Mouse (Mus musculus) C2C12 (cell line): ENCODE results near the gene 4930535I16Rik. TPM values are rescaled to one million over a fixed set of nuclear protein-coding genes. Genes with fewer than 3 reads are reported as not detected.

Source experiments
- H3K27me3 ChIP-seq: one replicate; pipeline ENCODE4 v1.6.1; 2011; ENCODE audit not compliant: control insufficient read depth, insufficient read depth, insufficient read length
- H3K36me3 ChIP-seq: one replicate; pipeline ENCODE4 v1.6.1; 2011; ENCODE audit not compliant: control insufficient read depth, insufficient read depth
- H3K4me3 ChIP-seq: one replicate; pipeline ENCODE4 v1.5.1; 2011; ENCODE audit warnings: mild to moderate bottlenecking, control low read depth; ENCODE audit not compliant: poor library complexity, insufficient read depth, severe bottlenecking
- H3K79me2 ChIP-seq: one replicate; pipeline ENCODE4 v1.6.1; 2011; ENCODE audit not compliant: control insufficient read depth, insufficient read depth
- H3K79me3 ChIP-seq: one replicate; pipeline ENCODE4 v1.6.1; 2011; ENCODE audit warnings: low read depth, control low read depth
- H3ac ChIP-seq: one replicate; pipeline ENCODE3; 2011; ENCODE audit warnings: low read depth; ENCODE audit not compliant: control insufficient read depth, insufficient read length
- CEBPB ChIP-seq: IDR thresholded peaks from one replicate; pipeline ENCODE4 v1.6.1; 2011; ENCODE audit warnings: low read depth, mild to moderate bottlenecking, control low read depth, moderate library complexity
- CTCF ChIP-seq: IDR thresholded peaks from one replicate; pipeline ENCODE4 v1.5.1; 2011; ENCODE audit not compliant: control insufficient read depth, insufficient read depth, insufficient read length
- FOSL1 ChIP-seq: IDR thresholded peaks from one replicate; pipeline ENCODE4 v1.8.0; 2011; ENCODE audit warnings: mild to moderate bottlenecking, low read length; ENCODE audit not compliant: poor library complexity, insufficient read depth, severe bottlenecking
- MAX ChIP-seq: IDR thresholded peaks from one replicate; pipeline ENCODE4 v1.6.1; 2011; ENCODE audit warnings: mild to moderate bottlenecking, control low read depth
- MYOD1 ChIP-seq: IDR thresholded peaks from one replicate; pipeline ENCODE4 v1.6.1; 2011; ENCODE audit warnings: low read depth; ENCODE audit not compliant: control insufficient read depth, insufficient read length
- MYOG ChIP-seq: IDR thresholded peaks from one replicate; pipeline ENCODE4 v1.6.1; 2011; ENCODE audit not compliant: control insufficient read depth, insufficient read length; ENCODE audit errors: extremely low read depth
- USF1 ChIP-seq: IDR thresholded peaks from one replicate; pipeline ENCODE4 v1.6.1; 2011; ENCODE audit warnings: low read depth, mild to moderate bottlenecking, control low read depth, moderate library complexity
- polyA plus RNA-seq: library from polyadenylated mRNA; unstranded; fragments of >200 nt; fragmentation: generic; extraction: Trizol; gene quantifications from one replicate; pipeline ENCODE4 v1.2.1, GENCODE M21; 2012; ENCODE audit warnings: missing spikeins

4930535I16Rik gene
- polyA plus RNA-seq, 1 experiment, result 0.22 TPM

DNA sequence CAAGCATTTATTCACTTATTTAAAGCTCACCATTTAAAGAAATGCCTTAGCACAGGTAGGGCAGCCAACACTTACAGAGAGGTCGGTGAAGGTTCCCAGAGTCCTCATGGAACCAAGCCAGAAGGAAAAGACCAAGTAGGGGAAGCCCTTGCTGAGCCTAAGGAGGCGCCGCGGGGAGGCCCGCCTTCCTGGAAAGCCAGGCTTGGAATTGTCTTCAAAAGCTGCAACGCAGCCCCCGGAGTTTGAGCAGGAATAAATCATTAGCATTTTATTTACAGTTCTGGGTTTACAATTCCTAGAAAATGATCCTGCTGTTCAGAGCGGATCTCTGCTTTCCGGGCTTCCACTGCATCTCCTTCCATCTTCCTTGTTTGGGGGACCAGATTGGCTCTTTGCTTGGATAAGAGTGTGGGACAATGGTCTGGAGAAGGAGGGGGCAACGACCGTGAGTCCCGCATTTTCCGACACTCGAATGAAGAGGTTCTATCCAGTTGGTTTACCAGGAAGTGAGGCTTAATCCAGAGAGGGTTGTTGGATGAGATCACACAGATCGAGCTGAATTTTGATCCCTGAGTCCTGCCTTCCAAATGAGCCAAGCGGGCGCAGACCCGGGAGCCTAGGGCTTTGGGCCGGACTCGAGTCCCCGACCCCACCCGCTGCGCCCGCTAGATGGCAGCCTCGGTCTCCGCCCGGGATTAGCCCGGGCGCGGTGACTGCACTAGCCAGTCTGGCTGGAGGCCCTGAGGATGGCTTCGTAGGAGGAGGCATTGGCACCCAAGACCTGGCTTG, 39.1 kb upstream of the 4930535I16Rik start:
- Histone ChIP-seq H3K79me2 (no peaks in the 10 kb centered on the region), H3ac (peak overlapping the region; percentile 21), H3K4me3 (no peak overlapping the region), H3K79me3 (no peaks in the 10 kb centered on the region), H3K36me3 (no peaks in the 10 kb centered on the region), H3K27me3 (peaks cover 30% of the 10 kb centered on the region)
- peak; percentile 82 for TF ChIP-seq CTCF
- no peak for TF ChIP-seq MAX
- TF ChIP-seq MYOD1, result no peak
- TF ChIP-seq FOSL1, result no peak

DNA sequence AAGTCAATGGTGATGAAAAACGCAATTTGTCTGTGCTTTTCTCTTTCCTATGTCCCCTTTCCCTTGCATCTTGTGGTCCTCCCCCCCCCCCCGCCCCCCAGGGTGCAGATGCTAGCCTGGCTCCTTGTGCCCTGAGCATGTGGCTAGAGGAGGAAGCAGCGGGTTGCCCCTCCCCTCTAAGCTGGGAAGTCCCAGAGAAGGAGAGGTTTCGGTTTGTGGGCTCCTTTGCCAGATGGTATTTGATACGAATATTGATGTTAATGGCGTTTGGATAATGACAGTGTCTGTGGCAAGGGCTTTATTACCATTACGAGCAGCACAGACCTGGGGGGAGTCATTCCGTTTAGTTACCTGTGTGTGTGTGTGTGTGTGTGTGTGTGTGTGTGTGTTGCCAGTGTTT, 34.2 kb upstream of the 4930535I16Rik start:
- Histone ChIP-seq H3ac (no peak overlapping the region), H3K4me3 (no peak overlapping the region), H3K79me2 (no peaks in the 10 kb centered on the region), H3K79me3 (no peaks in the 10 kb centered on the region), H3K36me3 (no peaks in the 10 kb centered on the region), H3K27me3 (peaks cover 37% of the 10 kb centered on the region)
- TF ChIP-seq FOSL1 (no peak), CTCF (no peak), MYOG (no peak), MAX (no peak), USF1 (no peak), MYOD1 (no peak), CEBPB (no peak)

GRCm38 (mm10) chr4:123949649-123950048, 31.8 kb upstream of the 4930535I16Rik start:
- H3K4me3 ChIP-seq, result no peak overlapping the region
- H3K79me2 ChIP-seq, result no peaks in the 10 kb centered on the region
- H3K27me3 ChIP-seq, result peaks cover 31% of the 10 kb centered on the region
- no peaks in the 10 kb centered on the region for H3K79me3 ChIP-seq
- H3ac ChIP-seq, result no peak overlapping the region
- no peaks in the 10 kb centered on the region for H3K36me3 ChIP-seq
- TF ChIP-seq MAX (no peak), MYOD1 (no peak), CEBPB (no peak), FOSL1 (no peak), USF1 (no peak), MYOG (no peak), CTCF (no peak)

DNA sequence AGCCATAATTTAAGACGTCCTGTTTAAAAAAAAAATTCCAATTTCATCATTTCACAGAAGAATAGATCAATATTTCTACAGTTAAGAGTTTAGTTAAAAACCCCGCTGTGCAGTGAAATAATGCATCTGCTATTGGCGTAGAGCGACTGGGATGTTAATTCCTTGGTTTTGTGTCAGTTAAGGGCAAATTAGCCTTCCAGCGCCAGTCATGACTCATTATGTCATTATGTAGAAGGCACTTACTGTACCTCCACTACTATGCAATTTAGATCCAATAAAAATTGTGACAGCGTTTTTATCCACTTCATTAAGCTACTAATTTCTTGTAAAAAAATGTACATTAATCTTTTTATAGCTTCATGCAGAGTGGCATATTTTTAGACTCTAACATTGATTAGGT, 31.1 kb upstream of the 4930535I16Rik start:
- Histone ChIP-seq H3K79me3 (no peaks in the 10 kb centered on the region), H3ac (no peak overlapping the region), H3K36me3 (no peaks in the 10 kb centered on the region), H3K27me3 (peaks cover 31% of the 10 kb centered on the region), H3K4me3 (no peak overlapping the region), H3K79me2 (no peaks in the 10 kb centered on the region)
- TF ChIP-seq MAX (no peak), FOSL1 (no peak), CEBPB (no peak), MYOD1 (no peak), USF1 (no peak), MYOG (no peak), CTCF (no peak)

GRCm38 (mm10) chr4:123947149-123947548, 29.3 kb upstream of the 4930535I16Rik start:
- no peak overlapping the region for H3ac ChIP-seq
- H3K4me3 ChIP-seq, result no peak overlapping the region
- no peaks in the 10 kb centered on the region for H3K79me2 ChIP-seq
- no peaks in the 10 kb centered on the region for H3K79me3 ChIP-seq
- no peaks in the 10 kb centered on the region for H3K36me3 ChIP-seq
- TF ChIP-seq USF1 (no peak), FOSL1 (no peak), MYOG (no peak), CTCF (no peak), MYOD1 (no peak), CEBPB (no peak), MAX (no peak)
- H3K27me3 ChIP-seq, result peaks cover 28% of the 10 kb centered on the region
